Mouse (Mus musculus) lung, adult 2 months (tissue): Measurements from ENCODE around the gene Mcfd2. TPM values are rescaled to one million over a fixed set of nuclear protein-coding genes. Genes with fewer than 3 reads are reported as not detected.
"Not testable (repeated sequence)": the region's sequence is repeated elsewhere in the genome, so short reads cannot be mapped to it uniquely, and the experiment has no call there.

Source experiments
- DNase-seq: peaks from one replicate; pipeline ENCODE4 v3.0.0; 2022
- H3K4me1 ChIP-seq: fragments of 200-500 bp; 2 replicates; pipeline ENCODE4 v1.6.1; 2011; ENCODE audit warnings: low read length; ENCODE audit not compliant: control insufficient read depth, insufficient read depth
- H3K4me3 ChIP-seq: fragments of 200-500 bp; replicated peaks from 2 replicates; pipeline ENCODE3; 2011; ENCODE audit warnings: low read depth, mild to moderate bottlenecking, control low read depth, low read length; ENCODE audit errors: extremely low read depth
- CTCF ChIP-seq: fragments of 200-500 bp; IDR thresholded peaks from 2 replicates; pipeline ENCODE4 v1.5.1; 2011; ENCODE audit warnings: mild to moderate bottlenecking, low read length, control low read depth; ENCODE audit not compliant: insufficient read depth
- POLR2A ChIP-seq: fragments of 200-500 bp; IDR thresholded peaks from 2 replicates; pipeline ENCODE4 v1.6.1; 2011; ENCODE audit warnings: low read depth, mild to moderate bottlenecking, control low read depth, low read length, borderline replicate concordance; ENCODE audit errors: extremely low read depth
- WGBS: fragments of 180-500 bp; shearing (Covaris S2); methylation state at CpG from one replicate; pipeline ENCODE4 v1.1.7; 2018; 5-methylcytosine and 5-hydroxymethylcytosine counted together
- polyA plus RNA-seq: library from polyadenylated mRNA; depleted of rRNA; stranded (reverse); fragments of >200 nt; gene quantifications from 2 replicates; pipeline ENCODE4 v1.2.3, GENCODE M21; 2012

Gene Mcfd2
- polyA plus RNA-seq, 1 experiment, result 87.8 TPM

DNA sequence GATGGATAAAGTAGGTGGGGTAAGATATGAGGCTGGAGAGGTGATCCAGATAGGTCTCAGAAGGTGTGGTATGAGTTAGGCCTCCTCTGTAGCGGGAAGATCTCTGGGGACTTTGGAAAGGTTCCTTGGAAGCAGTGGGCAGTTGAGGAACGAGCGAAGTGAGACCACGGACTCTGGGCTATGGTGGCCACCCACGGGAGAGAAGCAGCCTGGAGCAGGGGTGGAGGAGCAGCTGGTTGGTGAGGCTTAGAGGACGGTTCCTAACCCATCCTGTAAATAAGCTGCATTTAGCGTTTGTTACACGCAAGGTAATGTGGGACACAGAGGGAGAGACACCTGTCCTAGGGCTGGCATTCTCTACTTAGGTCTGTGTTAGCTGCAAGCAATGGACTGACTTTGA, 39.3 kb upstream of the Mcfd2 start:
- 91% methylated on average over 8 of the region's 8 CpGs for WGBS
- no peak for DNase-seq

DNA sequence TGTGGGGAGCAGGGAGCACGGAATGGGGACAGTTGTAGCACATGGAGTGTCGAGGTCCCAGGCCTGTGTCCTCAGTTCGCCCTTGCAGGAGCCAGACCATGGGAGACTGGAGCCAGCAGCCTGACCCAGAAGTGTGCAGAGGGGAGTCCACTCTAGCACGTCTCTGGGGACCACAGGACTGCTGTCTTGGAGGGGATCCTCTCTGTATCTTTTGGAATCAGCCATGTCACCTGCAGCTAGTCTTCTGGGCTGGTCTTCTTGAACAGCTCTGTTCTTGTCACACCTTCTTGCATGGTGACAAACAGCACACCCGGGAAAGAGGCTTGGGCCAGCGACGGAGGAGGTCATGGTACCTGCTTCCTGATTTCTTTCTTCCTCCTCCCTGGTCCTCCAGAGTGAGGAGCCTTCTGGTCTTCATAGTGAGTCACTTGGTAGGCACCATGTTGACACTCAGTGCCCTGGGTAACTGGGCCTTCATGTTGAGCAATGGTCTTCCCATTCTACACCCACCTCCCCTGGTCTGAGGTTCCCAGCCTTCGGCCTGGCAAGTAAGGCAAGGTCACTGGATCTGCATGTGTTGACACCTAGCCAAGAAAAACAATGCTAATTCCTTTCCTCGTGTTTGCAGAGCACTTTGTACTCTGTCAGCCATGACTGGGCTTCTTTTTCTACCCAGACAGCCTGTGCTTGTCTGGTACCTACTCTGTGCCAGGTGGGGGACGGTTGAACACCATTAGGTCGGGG, 38.6 kb upstream of the Mcfd2 start:
- peak; percentile 42 for DNase-seq
- 68% methylated on average over 11 of the region's 11 CpGs for WGBS
- no peak overlapping the region for H3K4me3 ChIP-seq
- H3K4me1 ChIP-seq, result peaks cover 20% of the 10 kb centered on the region
- no peak for TF ChIP-seq CTCF
- TF ChIP-seq POLR2A, result no peak

More for the DNA sequence above, 39.3 kb upstream of the Mcfd2 start:
- Histone ChIP-seq H3K4me1 (peaks cover 20% of the 10 kb centered on the region), H3K4me3 (no peak overlapping the region)
- TF ChIP-seq POLR2A (no peak), CTCF (no peak)

DNA sequence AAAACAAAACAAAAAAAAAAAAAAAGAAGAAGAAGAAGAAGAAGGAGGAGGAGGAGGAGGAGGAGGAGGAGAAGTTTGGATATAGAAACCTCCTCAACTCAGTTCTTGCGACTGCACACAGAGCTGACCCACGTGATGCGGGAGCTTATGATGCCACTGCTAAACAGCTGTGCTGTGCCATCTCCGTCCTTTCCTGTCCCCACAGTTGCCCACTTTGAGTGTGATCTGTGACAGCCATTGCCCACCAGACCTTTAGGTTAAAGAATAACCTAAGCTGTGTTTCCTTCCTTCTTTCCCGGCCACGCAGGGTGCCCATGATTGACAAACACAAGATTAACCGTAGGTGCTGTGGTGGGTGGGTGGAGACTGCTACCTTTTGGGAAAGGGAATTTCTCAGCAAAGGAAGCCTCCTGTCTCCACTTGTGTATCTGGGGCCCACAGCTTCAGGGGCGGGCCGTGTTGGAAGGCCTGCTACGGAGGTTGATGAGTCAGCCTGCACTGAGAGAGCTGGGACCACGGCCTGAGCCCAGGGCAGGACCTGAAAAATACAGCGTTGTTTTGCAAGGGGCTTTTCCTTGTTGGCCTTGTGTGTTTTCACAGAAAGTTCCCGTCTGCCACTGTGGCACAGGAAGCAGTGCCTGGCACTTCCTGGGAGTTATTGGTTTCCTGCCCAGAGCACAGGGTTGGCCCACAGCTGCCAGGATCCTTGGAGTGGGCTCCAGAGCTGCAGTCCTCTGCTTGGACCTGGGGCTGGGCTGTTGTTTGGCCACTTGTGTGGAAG, 36.5 kb upstream of the Mcfd2 start:
- DNase-seq, result no peak
- 40% methylated on average over 13 of the region's 13 CpGs for WGBS
- H3K4me3 ChIP-seq, result no peak overlapping the region
- peaks cover 20% of the 10 kb centered on the region for H3K4me1 ChIP-seq
- TF ChIP-seq CTCF (no peak), POLR2A (no peak)

GRCm38 (mm10) chr17:87301607-87302006, 35.9 kb upstream of the Mcfd2 start:
- 67% methylated on average over 9 of the region's 9 CpGs for WGBS
- H3K4me1 ChIP-seq, result peaks cover 19% of the 10 kb centered on the region
- not testable (repeated sequence) for DNase-seq, H3K4me3 ChIP-seq

GRCm38 (mm10) chr17:87300340-87300739, 34.6 kb upstream of the Mcfd2 start:
- no peak for TF ChIP-seq CTCF
- TF ChIP-seq POLR2A, result no peak
- Histone ChIP-seq H3K4me1 (peaks cover 16% of the 10 kb centered on the region), H3K4me3 (no peak overlapping the region)
- WGBS, result 79% methylated on average over 10 of the region's 10 CpGs
- DNase-seq, result no peak

GRCm38 (mm10) chr17:87298944-87299343, 33.2 kb upstream of the Mcfd2 start:
- TF ChIP-seq CTCF, result no peak
- 37% methylated on average over 6 of the region's 6 CpGs for WGBS
- peak; percentile 67 for DNase-seq
- Histone ChIP-seq H3K4me1 (peaks cover 9% of the 10 kb centered on the region), H3K4me3 (no peak overlapping the region)

GRCm38 (mm10) chr17:87296701-87297100, 31.0 kb upstream of the Mcfd2 start:
- WGBS, result 65% methylated on average over 1 of the region's 1 CpGs

DNA sequence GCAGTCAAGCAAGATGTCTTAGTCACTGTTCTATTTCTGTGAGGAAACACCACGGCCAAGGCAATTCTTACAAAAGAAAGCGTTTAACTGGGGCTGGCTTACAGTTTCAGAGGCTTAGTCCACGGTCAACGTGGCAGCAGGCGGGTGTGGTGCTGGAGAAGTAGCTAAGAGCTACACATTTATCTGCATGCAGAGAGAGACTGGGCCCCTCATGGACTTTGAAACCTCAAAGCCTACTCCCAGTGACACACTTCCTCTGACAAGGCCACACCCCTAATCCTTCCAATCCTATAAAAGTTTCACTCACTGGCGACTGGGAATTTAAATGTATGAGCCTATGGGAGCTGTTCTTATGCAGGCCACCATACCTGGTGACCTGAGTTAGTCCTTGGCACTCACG, 30.0 kb upstream of the Mcfd2 start:
- TF ChIP-seq POLR2A (no peak), CTCF (no peak)
- no peak overlapping the region for H3K4me3 ChIP-seq
- WGBS, result 79% methylated on average over 7 of the region's 7 CpGs
- no peak for DNase-seq
- H3K4me1 ChIP-seq, result no peaks in the 10 kb centered on the region

More at GRCm38 (mm10) chr17:87296701-87297100, 31.0 kb upstream of the Mcfd2 start:
- H3K4me1 ChIP-seq, H3K4me3 ChIP-seq, DNase-seq: not testable (repeated sequence)

DNA sequence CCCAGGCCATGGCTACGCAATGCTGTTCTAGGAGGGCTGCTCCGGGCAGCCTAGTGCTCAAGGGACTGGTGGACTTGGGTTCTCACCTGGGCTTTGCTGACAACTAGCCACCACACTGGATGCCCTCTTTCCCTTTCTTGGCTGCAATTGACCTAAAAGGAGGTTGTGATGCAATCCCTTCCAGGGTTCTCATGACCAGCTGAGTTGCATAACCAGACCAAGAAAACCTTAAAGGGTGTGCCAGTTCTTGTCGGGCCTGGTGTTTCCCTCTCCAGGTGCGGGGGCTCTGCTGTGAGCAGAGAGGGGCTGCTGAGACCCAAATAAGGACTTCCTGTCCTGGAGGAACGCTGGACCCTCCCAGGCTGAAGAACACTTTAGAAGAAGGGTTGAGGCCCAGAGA, 27.4 kb upstream of the Mcfd2 start:
- Histone ChIP-seq H3K4me1 (no peaks in the 10 kb centered on the region), H3K4me3 (no peak overlapping the region)
- TF ChIP-seq CTCF (no peak), POLR2A (no peak)
- DNase-seq, result no peak
- WGBS, result 70% methylated on average over 5 of the region's 5 CpGs

DNA sequence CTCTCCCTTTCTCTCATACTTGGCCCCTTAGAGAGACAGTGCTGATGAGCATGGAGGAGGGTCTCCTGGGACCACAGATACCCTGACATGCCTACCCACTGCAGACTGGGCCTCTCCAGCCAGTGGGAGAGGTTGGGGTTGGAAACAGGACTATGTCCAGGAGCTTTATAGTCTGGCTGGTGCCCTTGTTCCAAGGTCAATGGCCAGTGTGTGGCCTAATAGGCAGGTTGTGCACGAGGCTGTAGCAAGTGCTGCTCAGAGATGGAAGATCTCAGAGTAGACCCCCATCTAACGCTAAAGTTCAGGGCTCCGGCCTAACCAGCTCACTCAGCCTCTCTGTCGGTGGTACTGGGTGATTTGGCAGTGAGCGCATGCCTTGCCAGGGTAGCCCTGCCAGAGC, 26.0 kb upstream of the Mcfd2 start:
- no peak for DNase-seq
- H3K4me1 ChIP-seq, result no peaks in the 10 kb centered on the region
- no peak for TF ChIP-seq POLR2A
- no peak for TF ChIP-seq CTCF
- no peak overlapping the region for H3K4me3 ChIP-seq
- 86% methylated on average over 5 of the region's 5 CpGs for WGBS
